Mouse (Mus musculus) right cerebral cortex, adult 18-20 months (tissue): ENCODE measurements around the gene Popdc3.
"Not testable (repeated sequence)": the region's sequence is repeated elsewhere in the genome, so short reads cannot be mapped to it uniquely, and the experiment has no call there.

Experiments used
- DNase-seq: peaks from one replicate; pipeline ENCODE4 v3.0.0; 2022; ENCODE audit warnings: mixed read lengths

The Popdc3 gene

DNA sequence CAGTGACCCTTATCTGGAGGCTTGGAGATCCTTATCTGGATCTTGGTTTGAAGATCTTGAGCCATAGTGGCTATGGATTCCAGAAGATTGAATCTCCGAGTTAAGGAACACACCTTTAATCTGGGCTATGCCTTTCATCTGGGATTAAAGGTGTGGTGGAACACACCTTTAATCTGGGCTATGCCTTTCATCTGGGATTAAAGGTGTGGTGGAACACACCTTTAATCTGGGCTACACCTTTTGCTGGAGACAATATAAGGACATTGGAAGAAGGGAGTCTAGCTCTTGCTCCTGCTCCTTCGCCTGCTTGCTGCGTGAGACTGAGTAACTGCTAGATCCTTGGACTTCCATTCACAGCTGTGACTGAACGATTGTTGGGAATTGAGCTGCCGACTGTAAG is at the start of gene Popdc3:
Gene Popdc3, plus strand, starts transcription at position 301 of the 400 bp plus-strand sequence.
- DNase-seq = not testable (repeated sequence)

DNA sequence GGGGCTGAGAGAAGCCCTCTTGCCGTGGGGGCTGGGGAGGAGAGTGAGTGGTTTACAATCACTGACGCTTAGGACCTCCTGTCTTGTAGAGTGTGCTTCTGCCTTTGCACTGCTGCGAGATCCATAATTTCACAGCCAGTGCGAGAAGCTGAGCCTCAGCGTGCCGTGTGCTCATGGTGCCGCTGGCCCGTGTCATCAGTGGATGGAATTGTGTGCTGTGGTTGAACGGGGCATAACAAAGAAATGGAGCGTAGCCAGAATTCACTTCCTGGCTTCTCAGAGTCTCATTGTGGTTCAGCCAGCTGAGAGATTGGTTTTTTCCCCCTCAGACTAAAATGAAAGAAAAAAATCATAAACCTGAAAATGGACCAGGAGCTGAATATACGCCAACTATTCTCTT is 48.8 kb upstream of the Popdc3 start:
- DNase-seq = no peak

DNA sequence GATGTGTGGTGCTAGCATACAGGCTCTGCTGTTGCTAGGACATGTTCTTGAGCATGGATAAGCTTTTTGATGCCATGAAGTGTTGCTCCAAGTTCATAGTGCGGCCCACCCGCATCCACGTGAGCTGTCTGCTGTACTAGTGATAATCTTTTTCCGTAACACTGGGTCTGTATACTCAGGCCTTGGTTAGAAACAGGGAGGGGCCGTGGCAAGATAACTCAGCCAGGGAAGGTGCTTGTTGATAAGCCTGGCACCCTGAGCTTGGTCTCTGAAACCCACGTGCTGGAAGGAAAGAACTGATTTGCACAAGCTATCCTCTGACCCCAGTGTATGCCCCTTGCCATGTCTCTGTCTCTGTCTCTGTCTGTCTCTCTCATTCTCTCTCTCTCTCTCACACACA is 47.9 kb upstream of the Popdc3 start:
- DNase-seq = no peak

DNA sequence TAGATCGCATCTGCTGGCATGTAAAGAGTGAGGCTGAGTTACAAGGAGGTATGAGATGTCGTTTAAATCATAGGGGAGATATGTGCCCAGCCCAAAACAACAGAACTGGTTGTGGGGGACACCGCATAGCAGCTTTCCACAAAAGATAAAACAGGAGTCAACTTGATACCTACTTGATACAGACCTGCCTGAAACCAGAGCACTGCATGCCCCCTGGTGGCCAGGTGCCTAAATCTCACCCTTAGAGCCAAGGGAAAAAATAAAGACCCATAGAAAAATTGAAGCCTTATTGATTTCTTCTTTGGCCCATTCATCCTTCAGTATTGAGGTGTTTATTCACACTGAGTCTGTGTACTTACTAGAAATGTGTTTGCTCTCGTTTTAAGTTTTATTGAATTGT is 45.5 kb upstream of the Popdc3 start:
- no peak for DNase-seq

DNA sequence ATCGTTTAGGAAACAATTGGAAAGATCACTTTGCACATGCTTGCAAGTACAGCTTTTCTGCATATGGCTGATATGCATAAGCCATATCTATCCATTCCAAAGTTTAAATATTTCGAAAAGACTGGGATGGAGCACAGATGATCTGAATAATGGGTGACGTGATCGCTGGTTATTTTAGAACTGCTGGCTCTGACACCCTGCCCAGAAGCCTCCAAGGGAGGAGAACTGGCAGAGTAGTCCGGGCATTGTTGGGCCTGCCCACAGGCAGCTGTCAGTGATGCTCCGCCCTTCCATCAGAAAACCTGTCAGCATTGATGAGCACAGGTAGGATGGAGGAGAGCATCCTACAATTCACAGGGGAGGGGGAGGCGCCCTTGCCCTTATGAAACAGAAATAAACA is 41.1 kb upstream of the Popdc3 start:
- peak; percentile 48 for DNase-seq

DNA sequence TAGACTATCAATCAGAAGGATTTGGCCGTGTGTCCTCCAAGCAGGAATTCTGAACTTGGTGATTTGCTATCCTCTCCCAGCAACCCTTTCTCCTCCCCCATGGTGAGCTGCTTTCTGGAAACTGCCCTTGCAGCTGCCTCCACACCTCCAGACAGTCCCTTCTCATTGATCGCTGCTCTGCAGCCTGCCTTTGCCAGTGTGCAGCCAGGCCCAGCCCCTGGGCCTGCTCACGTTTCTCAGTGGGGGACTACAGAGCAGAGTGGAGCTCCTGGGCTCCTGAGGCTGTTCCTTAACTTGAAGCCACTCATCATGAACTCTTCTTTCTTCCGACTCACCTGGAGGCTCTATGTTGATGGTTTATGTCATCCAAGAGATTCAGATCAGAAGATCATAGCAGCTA is 38.0 kb upstream of the Popdc3 start:
- DNase-seq = no peak

DNA sequence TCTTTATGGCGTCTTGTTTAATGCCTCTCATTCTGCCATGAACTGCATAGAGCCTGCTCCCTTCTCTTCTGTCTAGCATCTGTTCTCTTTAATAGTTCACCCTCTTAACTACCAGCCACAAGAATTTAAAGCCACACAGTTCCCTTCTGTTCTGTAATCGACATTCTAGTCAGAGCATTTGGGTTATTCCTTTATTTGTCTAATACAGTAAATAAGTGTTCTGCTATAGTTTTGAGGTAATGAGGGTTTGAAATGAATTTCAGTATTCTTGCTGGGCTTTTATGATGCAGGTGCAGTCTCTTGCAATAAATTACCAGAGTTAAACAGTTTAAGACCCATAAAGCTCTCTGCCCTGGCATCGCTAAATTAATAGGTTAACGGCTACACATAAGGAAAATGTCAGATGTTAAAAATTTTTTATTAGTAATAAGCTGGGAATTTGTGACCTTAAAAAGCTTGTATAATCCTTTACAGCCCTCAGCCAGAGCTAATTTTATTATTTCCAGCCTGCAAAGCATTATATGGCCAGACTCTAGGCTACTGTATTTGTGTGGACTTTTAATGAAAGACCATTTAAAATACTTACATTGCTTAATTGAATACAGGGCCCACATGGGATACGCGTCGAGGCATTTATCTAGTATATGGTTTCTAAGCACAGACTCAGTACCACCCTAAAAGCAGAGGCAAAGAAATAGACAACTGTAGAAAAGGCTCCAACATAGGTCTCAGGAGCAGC is 37.3 kb upstream of the Popdc3 start:
- no peak for DNase-seq

DNA sequence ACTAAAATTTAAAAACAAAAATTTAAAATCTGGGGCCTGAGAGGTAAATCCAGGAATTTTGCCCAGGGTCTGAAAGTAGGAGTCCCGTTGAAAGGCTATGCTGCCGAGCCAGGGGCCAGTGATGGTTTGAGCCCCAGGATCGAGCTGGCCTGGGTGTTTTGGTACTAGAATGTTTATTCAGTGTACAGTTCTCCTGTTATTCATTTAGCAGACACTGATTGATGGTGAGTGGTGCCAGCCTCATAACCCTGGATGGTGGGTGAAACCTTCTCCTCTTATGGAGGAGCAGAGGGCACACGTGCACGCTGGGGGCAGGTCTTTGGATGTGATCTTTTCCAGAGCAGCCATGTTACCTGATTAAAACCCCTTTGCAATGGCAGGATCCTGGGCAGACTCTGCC is 35.5 kb upstream of the Popdc3 start:
- no peak for DNase-seq

DNA sequence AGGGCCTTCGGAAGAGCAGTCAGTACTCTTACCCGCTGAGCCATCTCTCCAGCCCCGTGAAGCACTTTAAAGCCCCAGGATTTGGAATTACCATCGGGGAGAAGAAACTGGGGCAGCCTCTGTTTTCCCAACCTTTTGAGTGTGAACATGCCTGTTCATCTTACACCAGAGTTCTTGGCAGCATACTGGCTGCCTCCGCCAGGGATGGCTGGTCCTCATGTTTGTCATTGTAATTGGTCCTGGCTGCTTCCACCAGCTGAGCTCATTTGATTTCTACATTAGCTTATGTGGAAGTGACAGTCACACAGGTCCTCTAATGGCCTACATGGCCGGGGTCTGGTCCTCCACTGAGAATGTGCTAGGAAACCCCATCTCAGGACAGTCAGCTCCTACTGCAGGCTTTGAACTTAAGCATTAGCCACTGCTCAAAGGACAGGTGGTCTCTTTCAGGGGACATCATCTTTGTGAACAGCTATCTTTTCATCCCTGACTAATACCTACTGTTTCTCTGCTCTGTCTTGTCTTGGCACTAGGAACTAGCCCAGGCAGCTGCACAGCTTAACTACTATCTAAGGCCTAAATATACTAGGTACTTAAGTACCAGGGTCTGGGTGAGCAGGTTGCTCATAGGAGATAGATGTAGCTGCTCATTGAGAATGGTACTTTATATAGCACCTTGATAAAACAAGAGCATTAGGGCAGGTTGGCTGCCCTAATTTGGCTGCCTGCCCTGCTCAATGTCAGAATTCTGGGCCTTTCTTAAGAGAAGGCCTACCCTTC is 33.7 kb upstream of the Popdc3 start:
- DNase-seq = no peak

DNA sequence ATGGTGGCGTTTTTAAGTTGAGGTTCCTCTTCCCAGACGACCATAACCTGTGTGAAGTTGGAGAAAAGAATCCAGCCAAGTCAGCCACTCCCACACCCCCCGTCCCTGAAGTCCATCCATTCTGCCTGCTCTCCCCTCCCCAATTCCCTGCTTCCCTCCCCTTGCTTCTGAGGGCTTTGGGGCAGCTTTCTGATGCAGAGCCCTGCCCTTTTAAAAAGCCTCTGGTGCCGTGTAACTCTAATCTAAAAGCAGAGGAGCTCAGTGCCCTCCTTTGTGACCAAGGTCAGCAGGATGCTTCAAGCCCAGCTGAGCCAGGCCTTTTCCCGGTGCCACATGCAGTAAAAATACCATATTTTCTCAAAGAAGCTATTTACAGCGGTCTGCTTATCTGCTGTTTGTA is 31.1 kb upstream of the Popdc3 start:
- DNase-seq = no peak

DNA sequence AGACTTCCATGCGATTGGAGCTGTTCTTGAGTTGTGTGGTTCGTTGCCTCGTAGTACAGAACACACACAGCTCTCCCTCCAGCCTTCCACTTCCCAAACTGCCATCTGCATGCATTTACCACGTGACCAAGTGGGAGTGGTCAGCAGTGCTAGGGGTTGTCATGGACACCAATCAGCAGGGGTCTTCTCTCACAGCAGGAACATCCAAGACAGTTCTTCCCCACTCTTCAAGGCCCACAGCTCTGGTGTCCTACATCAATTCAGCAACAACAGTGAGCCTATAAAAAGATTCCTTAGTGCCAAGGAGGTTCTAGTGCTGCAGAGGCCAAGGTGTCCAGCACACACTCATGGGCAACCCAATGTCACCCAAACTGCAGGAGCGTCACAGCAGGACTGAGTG is 26.8 kb upstream of the Popdc3 start:
- DNase-seq = no peak

DNA sequence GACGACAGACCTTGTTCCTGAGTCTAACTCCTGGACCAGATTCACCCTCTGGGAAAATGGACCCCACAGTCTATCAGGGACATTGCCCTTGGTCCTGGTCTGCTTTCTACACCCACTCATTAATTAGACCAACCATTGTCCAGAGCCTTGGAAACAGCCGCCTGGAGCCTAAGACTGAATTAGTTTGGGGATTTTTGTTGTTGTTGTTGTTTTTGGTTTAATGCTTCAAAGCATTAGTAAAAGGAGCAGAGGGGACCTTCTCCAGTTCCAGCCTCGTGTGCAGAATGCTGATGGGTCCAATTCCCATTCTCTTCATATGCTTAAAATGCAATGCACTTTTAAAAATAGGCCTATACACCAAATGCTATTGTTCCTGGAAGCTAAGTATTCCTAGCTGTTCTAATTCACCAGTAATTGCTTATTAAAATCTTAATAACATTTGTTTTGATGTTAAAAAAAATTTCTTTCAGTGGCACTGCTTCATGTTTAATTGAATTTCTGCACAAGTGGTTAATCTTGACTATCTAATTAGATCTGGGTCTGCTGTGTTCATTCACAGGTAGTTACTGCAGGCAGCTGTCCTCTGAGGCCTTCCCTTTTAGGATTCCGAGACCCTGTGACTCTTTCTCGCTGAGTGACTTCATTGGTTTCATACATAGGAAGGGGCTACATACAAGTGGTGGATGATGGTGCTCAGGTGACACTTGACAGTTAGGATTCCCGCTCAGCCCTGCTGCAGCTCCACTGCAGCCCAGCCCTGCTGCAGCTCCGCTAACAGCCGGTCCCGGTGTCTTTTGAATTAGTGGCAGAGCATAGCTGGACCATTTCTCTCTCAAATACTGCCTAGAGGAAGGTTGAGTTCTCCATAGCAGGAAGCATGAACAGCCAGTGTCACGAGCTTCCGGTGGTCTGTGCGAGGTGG is 25.9 kb upstream of the Popdc3 start:
- DNase-seq = peak; percentile 9

DNA sequence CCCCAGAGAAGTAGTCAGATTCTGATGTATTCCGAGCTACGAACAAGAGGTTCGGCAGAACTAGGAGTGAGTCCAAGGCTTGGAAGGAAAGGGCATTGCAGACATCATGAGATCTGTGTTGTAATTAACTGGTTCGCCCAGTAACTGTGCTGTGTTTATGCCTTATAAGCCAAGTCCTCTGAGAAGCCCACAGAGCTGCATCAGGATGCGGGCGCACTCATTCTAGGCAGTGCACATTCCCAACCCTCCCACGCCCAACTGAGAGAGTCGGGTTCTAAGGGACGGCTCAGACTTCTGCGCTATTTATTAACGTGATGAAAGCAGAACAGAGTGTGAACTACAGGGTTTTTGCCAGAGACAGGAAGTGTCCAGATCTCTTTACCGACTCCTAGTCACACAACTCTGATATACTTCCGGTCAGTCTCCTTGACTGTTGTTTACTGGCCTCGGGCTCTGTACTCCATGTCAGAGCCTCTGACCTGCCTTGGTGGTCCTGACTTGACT is 23.3 kb upstream of the Popdc3 start:
- no peak for DNase-seq

DNA sequence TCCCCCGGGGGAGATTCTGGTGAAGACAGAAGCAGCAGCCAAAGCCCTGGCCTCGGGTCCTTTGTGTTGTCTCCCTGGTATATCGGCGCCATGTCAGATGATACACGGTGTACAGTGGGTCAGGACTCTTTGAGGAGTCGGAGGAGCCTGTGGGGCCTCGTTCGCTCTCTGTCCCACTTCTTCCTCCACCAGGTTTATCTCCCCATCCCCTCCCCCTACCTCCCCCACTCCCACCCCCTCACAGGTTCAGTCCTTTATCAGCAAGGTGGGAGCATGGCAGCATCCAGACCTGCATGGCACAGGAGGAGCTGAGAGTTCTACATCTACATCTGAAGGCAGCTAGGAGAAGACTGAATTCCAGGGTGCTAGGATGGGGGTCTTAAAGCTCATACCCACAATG is 12.0 kb upstream of the Popdc3 start:
- DNase-seq = no peak

DNA sequence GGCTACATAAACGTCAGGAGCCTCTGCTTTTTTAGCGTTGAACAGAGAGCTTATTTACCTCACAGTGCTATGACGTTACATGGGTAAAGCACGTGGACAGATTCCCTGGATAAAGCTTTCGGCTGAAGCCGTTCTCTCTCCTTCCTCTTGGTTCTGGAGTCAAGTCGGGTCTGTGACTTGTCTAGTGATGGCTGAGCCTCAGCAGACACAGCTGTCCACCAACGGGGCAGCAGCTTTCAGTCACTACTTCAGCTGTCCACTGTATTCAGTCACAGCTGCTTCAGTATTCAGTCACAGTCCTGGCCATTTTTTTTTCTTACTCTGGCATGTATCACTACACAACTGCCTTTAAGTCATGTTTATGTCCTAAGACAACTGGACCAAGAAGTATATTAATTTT is 4.0 kb upstream of the Popdc3 start:
- DNase-seq = no peak

DNA sequence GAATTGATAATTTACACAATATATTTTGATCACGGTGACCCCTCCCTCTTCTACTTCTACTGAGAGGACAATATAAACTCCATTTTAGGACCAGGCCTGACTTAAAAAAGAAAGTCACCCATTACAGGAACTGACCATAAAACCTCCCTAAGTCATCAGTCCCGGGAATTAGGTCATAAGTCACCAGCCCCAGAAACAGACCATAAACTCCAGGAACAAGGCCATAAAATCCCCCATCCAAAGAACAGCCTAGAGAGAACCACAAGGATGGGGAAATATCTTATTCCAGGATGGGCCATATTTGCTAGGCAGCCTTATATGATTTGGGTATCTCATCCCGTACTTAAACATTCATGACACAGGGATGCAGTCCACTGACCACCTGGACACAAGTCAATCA is 3.6 kb upstream of the Popdc3 start:
- no peak for DNase-seq

DNA sequence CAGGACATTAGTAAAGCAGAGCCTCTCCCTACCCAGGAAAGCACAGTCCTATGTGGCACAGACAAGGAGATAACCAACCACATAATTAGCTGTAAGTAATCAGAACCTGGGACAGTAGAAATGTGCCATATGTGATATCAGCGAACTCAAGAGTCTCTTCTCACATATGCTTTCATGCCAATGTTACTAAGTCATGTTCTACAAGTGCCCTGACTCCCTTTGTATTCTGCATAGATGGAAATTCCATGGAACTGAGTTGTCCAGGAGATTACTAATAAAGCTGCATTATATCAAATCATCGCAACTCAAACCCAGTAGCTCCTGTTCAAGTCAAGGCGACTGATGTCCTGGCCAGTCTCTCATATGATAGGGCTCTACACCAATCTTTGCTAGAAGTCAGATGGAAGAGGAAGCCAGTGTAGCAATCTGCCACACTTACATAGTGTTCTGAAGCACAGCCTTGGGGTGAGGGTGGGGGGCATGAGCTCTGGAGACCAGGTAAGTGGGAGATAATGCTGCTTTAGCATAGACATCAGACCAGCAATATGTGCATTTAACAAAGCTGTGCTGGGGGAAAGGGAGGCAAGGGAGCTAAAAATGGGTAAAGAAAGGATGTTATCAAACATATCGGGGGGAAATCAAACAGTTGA is 2.9 kb downstream of the Popdc3 start:
- DNase-seq = no peak

DNA sequence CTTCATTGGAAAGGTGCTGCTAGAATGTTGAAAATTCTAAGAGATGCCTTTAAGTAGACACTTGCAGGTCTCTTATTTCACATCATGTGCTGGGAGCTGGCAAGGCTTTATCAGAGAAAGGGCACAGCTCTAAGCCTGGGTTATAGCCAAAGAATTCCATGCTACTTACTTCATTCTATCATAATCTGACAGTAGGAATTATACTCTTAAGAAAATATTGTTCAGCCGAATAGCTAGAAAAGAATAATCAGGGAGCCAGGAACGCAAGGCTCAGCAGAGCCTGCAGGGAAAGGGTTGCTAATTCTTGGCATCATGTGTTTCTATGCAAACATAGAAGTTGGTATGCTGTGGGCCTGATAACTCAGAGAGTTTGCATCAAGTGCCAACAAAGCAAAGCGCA is 3.4 kb downstream of the Popdc3 start:
- no peak for DNase-seq

DNA sequence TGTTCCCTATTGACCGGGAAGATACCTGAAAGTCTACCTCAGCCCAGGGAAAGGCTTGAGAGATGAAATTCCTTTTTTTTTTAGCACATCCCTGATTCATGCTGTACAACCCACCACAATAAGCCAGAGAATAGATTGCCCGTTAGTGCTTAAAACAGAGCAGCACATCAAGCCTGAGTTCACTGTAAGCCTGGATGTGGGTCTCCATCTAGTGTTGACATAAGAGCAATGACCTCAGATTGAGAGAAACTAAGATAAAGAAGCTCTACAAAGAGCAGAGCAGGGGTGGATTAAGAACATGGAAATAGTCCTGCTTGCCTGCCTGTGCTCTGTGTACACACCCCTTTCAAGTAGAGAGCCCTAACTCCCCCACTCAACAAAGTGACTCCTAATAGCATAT is 7.6 kb downstream of the Popdc3 start:
- no peak for DNase-seq

DNA sequence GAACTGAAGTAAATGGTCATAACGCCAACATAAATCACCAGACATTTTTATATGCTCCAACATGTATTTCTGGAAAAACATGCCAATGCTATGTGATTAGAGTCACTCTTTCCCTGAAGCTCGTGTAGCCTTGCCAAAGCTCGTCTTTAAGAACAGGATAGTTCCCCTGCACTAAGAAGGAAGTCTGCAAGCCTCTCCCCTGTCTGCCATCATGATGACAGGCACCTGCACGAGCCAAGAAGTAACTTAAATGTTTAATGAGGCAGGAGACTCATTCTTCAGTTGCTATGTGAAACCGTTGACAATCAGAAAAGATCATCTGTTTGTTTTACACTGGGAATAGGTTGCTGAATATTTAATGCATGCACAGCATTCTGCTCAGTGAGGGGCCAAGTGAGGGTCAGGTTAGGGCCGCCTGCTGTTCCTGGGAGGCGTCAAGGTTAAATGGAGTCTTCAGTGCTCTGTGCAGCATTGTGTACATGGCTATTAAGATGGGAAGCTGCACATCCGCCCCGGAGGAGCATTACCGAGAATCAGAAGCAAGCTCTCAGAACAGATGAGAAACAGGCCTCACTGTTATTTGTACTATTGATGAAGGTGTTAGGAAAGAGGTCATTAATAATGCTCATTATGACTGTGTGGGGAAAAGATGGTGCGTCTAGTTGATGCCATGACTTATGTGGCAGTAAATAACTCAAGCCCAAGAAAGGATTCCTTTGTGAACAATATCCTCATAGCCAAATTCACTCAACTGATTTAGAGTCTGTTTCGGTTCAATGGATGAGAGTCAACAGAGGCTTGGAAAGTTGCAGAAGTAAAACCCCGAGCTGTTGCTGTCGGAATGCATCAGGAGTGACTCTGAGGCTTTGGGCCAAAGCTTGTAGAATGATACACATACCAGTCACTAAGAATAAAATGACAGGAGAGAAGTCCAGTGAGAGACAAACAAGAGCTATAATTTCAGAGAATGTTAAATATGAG is 15.7 kb downstream of the Popdc3 start:
- no peak for DNase-seq

DNA sequence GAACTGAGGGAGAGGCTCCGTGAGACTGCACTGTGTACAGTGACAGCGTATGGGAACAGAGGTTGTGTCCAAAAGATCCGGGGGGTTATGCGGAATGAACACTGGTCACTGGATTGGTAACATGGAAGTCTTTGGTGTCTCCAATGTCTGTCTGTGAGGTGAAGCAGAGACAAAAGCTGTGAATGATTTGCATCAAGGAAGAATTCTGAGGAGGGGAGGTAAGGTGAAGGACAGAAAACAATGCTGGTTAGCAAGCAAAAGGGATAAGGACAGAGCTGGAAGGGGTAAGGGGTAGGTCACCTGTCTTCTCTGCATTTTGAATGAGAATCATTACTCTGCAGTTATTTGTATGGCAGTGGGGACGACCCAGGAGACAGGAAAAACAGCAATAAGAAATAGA is 16.6 kb downstream of the Popdc3 start:
- no peak for DNase-seq

DNA sequence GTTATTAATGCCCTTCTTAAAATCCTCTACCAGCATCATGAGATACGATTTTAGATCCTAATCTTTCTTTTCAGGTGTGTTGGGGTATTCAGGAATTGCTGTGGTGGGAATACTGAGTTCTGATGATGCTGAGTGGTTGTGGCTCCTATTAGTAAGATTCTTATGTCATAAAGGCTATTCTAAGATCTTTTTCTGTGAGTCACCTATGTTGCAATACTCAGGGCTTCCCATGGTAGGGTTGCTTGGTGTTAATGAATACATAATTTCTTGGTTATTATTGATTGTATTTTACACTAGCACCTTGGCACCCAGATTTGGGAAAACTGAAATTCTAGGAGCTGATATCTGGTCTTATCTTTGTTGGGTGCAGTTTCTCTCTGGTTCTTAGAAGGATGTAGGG is 26.7 kb downstream of the Popdc3 start:
- DNase-seq = no peak
